Mouse (Mus musculus) cortical plate, adult 2 months (tissue): Measurements from ENCODE around the gene Vkorc1.

ENCODE experiments used
- CTCF ChIP-seq: fragments of 200-500 bp; IDR thresholded peaks from 2 replicates; pipeline ENCODE4 v1.5.1; 2011; ENCODE audit warnings: mild to moderate bottlenecking, control low read depth, low read length; ENCODE audit not compliant: insufficient read depth; ENCODE audit errors: extremely low read depth
- POLR2A ChIP-seq: fragments of 200-500 bp; IDR thresholded peaks from 2 replicates; pipeline ENCODE4 v1.6.1; 2011; ENCODE audit warnings: mild to moderate bottlenecking, low read length, control low read depth; ENCODE audit not compliant: insufficient read depth; ENCODE audit errors: extremely low read depth

- no peak for TF ChIP-seq CTCF
- no peak for TF ChIP-seq POLR2A
Measured at GRCm38 (mm10) chr7:127867641-127868040, 27.8 kb downstream of the Vkorc1 start.
